Mouse (Mus musculus) midbrain, postnatal 0 days (tissue): Measurements from ENCODE around the gene Cdc42. TPM values are rescaled to one million over a fixed set of nuclear protein-coding genes. Genes with fewer than 3 reads are reported as not detected.
A peak's percentile ranks its signal among the peaks of the same experiment; 100 is the strongest.

Experiments
- ATAC-seq: fragments of 200-750 bp; cut with Nextera tagmentation; 2 replicates; pipeline ENCODE4 v1.8.0; 2017; ENCODE audit warnings: moderate number of reproducible peaks, mild to moderate bottlenecking, moderate TSS enrichment, moderate library complexity; ENCODE audit not compliant: low FRiP score
- DNase-seq: peaks from one replicate; pipeline ENCODE4 v3.0.0-alpha.2; 2015; ENCODE audit warnings: low spot score
- H3K27ac ChIP-seq: fragments of 300-500 bp; sonication (generic); 2 replicates; pipeline ENCODE4 v1.5.1; 2014; ENCODE audit warnings: low read depth, mild to moderate bottlenecking, low read length, mixed read lengths
- H3K27me3 ChIP-seq: fragments of 300-500 bp; sonication (generic); 2 replicates; pipeline ENCODE4 v1.6.1; 2014; ENCODE audit warnings: low read length, control low read depth, mixed read lengths; ENCODE audit not compliant: insufficient read depth
- H3K36me3 ChIP-seq: fragments of 300-500 bp; sonication (generic); 2 replicates; pipeline ENCODE4 v1.6.1; 2014; ENCODE audit warnings: low read length, control low read depth, mixed read lengths; ENCODE audit not compliant: insufficient read depth
- H3K4me1 ChIP-seq: fragments of 300-500 bp; sonication (generic); 2 replicates; pipeline ENCODE4 v1.6.1; 2014; ENCODE audit warnings: mild to moderate bottlenecking, control low read depth, antibody characterized with exemption, low read length, mixed read lengths; ENCODE audit not compliant: insufficient read depth
- H3K4me2 ChIP-seq: fragments of 300-500 bp; sonication (generic); 2 replicates; pipeline ENCODE4 v1.6.1; 2014; ENCODE audit warnings: low read depth, mild to moderate bottlenecking, low read length, mixed read lengths; ENCODE audit not compliant: poor library complexity, severe bottlenecking
- H3K4me3 ChIP-seq: fragments of 300-500 bp; sonication (generic); 2 replicates; pipeline ENCODE4 v1.5.1; 2014; ENCODE audit warnings: low read depth, mild to moderate bottlenecking, low read length, moderate library complexity
- H3K9ac ChIP-seq: fragments of 300-500 bp; sonication (generic); replicated peaks from 2 replicates; pipeline ENCODE4 v1.6.1; 2014; ENCODE audit warnings: mild to moderate bottlenecking, low read length, moderate library complexity, mixed read lengths; ENCODE audit not compliant: poor library complexity, severe bottlenecking
- H3K9me3 ChIP-seq: fragments of 300-500 bp; sonication (generic); 2 replicates; pipeline ENCODE4 v1.6.1; 2016; ENCODE audit warnings: low read length, control low read depth
- CTCF ChIP-seq: IDR thresholded peaks from 2 replicates; pipeline ENCODE4 v1.5.1; 2016; ENCODE audit warnings: antibody characterized with exemption, mild to moderate bottlenecking
- whole genome bisulfite sequencing: fragments of 180-500 bp; shearing (Covaris S2); extraction: QIAGEN DNeasy Blood & Tissue Kit; methylation state at CpG from one replicate; pipeline ENCODE4 v1.1.7; 2014; 5-methylcytosine and 5-hydroxymethylcytosine counted together
- polyA plus RNA-seq: library from polyadenylated mRNA; unstranded; fragments of >200 nt; fragmentation: Nextera tagmentation; extraction: Ambion mirVana; gene quantifications from 2 replicates; pipeline ENCODE4 v1.2.1, GENCODE M21; 2015
- total RNA-seq: library from RNA; depleted of rRNA; stranded (reverse); fragments of >200 nt; gene quantifications from 2 replicates; pipeline ENCODE4 v1.2.3, GENCODE M21; 2014

The Cdc42 gene
- total and polyA plus RNA-seq, 2 experiments from 2014 or later, result 583 to 1,182 TPM

DNA sequence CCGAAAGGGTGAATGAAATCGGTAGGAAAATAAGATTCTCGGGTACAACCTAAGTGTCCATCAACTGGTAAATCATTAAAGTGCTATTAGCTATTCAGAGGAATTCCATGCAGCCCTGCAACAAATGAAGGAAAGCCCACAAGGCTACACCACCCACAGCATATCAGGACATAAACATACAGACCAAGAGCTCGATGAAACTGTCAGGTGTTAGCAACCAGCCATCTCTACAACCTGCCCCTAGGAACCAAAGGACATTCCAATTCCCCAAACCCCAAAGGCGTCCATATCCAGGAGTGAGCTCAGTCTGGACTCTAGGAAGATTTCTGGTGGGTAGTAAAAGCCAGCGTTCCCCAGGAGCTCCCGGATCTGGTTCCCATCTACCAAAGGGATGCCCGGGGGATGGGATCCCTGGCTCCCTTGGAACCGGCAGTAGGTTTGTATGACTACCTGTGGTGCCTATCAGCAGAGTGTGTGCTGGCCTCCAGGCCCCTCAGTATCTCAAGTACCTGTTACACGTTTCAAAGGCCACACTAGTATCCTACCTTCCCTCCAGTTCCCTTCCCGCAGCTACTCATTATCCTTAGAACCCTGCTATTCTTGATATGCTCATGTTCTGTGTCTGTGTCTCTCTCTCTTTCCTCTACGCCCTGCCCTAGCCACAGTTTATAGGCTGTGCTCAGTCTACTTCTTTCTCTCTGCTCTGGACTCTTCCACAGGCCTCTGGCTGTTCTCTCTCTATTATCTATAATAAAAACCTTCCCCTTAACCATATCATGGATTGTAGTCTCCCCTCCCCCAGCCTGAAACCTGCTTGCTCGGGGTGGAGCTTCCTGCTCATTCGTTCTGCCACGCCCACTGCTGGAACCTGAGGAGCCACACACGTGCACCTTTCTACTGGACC is 23.4 kb upstream of the Cdc42 start:
- DNase-seq (no peak), ATAC-seq (no peak)
- no peak overlapping the region for H3K27ac ChIP-seq
- no peak overlapping the region for H3K4me2 ChIP-seq
- no peaks in the 10 kb centered on the region for H3K9me3 ChIP-seq
- no peak for TF ChIP-seq CTCF
- WGBS, result 42% methylated on average over 14 of the region's 16 CpGs
- H3K36me3 ChIP-seq, result no peaks in the 10 kb centered on the region
- H3K4me1 ChIP-seq, result no peaks in the 10 kb centered on the region
- no peaks in the 10 kb centered on the region for H3K27me3 ChIP-seq
- no peak overlapping the region for H3K4me3 ChIP-seq
- H3K9ac ChIP-seq, result no peak overlapping the region

GRCm38 (mm10) chr4:137379713-137380255 is 22.3 kb upstream of the Cdc42 start:
- no peaks in the 10 kb centered on the region for H3K36me3 ChIP-seq
- TF ChIP-seq CTCF, result no peak
- H3K27me3 ChIP-seq, result no peaks in the 10 kb centered on the region
- no peak overlapping the region for H3K4me2 ChIP-seq
- 88% methylated on average over 10 of the region's 10 CpGs for whole genome bisulfite sequencing
- no peak for DNase-seq
- H3K27ac ChIP-seq, result no peak overlapping the region
- H3K4me1 ChIP-seq, result no peaks in the 10 kb centered on the region
- H3K9ac ChIP-seq, result no peak overlapping the region
- H3K9me3 ChIP-seq, result no peaks in the 10 kb centered on the region
- H3K4me3 ChIP-seq, result no peak overlapping the region
- no peak for ATAC-seq

DNA sequence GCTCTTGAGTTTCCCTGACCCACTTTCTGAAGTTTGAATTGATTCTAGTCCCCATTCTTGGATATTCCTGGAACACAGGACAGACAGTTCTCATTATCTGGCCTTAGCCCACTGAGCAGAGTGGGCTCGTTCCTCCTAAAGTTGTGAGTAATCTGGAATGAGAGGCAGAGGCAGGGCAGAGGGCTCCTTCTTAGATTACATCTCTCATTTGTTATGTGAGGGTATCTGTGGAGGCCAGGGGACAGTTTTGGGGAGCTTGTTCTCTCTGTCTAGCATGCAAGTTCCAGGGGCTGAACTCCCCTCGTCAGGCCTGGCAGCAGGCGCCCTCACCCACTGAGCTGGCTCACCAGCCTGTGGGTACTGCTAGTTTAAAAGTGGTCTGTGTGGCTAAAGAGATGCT is 21.6 kb upstream of the Cdc42 start:
- 83% methylated on average over 3 of the region's 3 CpGs for WGBS
- H3K4me2 ChIP-seq, result no peak overlapping the region
- ATAC-seq, result no peak

DNA sequence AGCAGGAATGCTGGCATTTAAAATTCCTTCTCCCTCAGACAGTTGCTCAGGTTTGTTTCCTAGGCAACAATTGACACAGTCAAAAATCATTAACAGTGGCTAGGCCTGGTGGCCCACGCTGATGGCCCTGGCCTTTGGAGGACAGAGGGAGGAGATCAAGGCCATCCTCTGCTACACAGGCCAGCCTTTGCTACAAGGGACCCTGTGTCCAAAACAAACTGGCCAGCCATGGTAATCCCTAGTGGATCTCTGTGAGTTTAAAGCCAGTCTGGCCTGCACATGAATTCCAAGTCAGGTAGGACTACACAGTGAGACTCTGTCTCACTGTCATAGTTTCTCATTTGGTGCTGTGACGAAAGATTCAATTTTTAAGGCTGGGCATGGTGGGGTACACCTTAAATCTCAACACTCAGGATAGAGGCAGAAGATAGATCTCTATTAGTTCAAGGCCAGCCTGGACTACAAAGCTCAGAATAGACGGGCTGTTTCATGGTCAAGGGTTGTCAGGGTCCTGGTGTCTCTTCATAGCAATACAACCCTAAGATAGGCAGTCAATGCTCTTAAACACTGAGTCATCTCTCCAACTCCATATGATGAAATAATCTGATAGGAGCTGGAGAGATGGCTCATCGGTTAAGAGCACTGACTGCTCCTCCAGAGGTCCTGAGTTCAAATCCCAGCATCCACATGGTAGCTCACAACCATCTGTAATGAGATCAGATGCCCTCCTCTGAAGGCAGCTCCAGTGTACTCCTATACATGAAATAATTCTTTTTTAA is 20.2 kb upstream of the Cdc42 start:
- no peak for TF ChIP-seq CTCF

More for the DNA sequence above, 21.6 kb upstream of the Cdc42 start:
- Histone ChIP-seq H3K27ac (no peak overlapping the region), H3K4me3 (no peak overlapping the region), H3K36me3 (no peaks in the 10 kb centered on the region), H3K9ac (no peak overlapping the region), H3K4me1 (no peaks in the 10 kb centered on the region), H3K27me3 (no peaks in the 10 kb centered on the region), H3K9me3 (no peaks in the 10 kb centered on the region)
- no peak for TF ChIP-seq CTCF
- DNase-seq, result no peak

DNA sequence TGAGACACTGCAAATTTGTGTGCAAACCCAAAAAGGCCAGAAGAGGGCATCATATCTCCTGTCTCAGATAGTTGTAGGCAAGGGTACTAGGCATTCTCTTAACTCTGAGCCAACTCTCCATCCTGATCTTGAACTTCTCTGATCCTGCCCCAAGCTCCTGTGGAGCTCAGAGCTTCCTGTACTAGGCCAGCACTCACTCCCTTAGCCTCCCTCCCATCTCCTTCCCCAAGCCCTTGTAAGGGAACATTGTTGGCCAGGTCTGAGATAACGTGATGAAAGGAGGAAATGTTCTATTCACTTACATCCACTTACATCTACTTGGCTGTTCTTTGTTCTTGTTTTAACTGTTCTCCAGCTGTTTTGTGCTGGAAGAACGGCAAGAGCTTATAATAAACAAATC is 19.3 kb upstream of the Cdc42 start:
- H3K9ac ChIP-seq, result no peak overlapping the region
- ATAC-seq (no peak), DNase-seq (no peak)
- no peaks in the 10 kb centered on the region for H3K36me3 ChIP-seq
- 76% methylated on average over 2 of the region's 2 CpGs for WGBS
- no peak overlapping the region for H3K4me3 ChIP-seq
- no peaks in the 10 kb centered on the region for H3K9me3 ChIP-seq
- H3K4me2 ChIP-seq, result no peak overlapping the region
- TF ChIP-seq CTCF, result peak; percentile 24; the same call in 1 of the 2 replicates
- H3K27me3 ChIP-seq, result no peaks in the 10 kb centered on the region
- H3K4me1 ChIP-seq, result no peaks in the 10 kb centered on the region
- no peak overlapping the region for H3K27ac ChIP-seq

More for the DNA sequence above, 20.2 kb upstream of the Cdc42 start:
- Histone ChIP-seq H3K36me3 (no peaks in the 10 kb centered on the region), H3K4me1 (no peaks in the 10 kb centered on the region), H3K27me3 (no peaks in the 10 kb centered on the region), H3K4me2 (no peak overlapping the region), H3K9me3 (no peaks in the 10 kb centered on the region), H3K27ac (no peak overlapping the region), H3K9ac (no peak overlapping the region), H3K4me3 (no peak overlapping the region)
- no peak for ATAC-seq
- no peak for DNase-seq
- WGBS, result 83% methylated on average over 4 of the region's 4 CpGs
